Mouse (Mus musculus) kidney, postnatal 10 days (tissue): Measurements from ENCODE around the gene Spats2.
"Not testable (repeated sequence)": the region's sequence is repeated elsewhere in the genome, so short reads cannot be mapped to it uniquely, and the experiment has no call there.

ENCODE experiments used
- DNase-seq: peaks from one replicate; pipeline ENCODE4 v3.0.0; 2021; ENCODE audit warnings: mixed read lengths

Gene Spats2

DNA sequence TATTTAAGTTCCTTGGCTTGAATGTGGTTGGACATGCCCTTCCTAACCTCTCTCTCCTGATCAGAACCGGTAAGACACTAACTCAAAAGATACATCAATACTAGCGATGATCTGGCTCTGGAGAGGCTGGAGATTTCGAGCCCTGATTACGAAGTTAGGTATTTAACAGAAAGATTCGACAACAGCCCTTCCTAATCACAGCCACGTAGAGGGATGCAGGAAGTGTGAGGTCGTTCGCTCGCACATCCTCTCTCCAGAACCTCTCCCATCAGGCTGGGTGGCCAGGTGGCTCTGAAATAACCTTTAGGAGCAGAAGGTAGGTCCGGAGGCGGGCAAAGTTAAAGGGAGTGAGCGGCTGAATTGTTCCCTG is at the start of gene Spats2:
Gene Spats2, plus strand, starts transcription at position 206 of the 370 bp plus-strand sequence.
- DNase-seq: no peak

DNA sequence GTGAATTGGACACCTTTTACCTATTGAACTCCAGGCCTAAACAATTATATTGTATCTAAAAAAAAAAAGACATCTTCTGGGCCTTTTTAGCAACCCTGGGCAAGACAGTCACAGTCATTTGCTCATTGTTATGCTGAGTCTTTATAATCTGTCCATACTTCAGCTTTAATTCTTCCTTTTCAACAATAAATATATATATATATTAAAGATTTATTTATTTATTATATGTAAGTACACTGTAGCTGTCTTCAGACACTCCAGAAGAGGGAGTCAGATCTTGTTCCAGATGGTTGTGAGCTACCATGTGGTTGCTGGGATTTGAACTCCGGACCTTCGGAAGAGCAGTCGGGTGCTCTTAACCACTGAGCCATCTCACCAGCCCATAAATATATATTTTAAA is 49.7 kb upstream of the Spats2 start:
- not testable (repeated sequence) for DNase-seq

DNA sequence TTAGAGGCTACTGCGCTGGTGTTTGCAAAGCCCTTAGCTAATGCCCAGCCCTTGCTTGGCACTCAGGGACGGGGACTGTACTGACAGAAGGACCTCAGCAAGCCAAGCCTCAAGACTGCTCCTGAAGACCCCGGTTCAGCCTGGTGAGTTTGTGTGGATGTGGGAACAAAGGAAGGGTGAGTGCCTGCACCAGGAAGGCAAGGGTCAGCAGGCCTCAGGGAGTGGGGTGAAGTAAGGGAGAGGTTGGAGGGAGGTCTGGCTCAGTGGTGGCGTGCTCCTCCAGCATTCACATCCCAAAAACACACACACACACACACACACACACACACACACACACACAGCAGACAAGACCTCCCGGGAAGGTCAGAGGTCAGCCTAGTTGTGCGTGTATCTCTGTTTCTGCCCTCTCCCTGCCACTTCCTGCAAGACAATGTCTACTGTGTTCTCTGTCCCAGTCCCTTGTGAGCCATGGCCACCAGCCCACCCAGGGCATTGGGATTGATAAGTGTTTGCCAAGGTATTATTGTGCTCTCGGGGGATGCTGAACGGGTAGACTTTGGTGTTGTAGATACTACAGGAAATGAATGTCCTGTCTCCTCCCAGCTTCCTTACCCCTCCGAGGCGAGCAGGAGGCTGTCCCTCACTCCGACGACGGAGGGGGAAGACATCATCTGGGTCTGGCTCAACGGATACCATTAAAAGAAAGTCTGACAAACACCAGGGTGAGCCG is 47.4 kb upstream of the Spats2 start:
- peak; percentile 4 for DNase-seq

DNA sequence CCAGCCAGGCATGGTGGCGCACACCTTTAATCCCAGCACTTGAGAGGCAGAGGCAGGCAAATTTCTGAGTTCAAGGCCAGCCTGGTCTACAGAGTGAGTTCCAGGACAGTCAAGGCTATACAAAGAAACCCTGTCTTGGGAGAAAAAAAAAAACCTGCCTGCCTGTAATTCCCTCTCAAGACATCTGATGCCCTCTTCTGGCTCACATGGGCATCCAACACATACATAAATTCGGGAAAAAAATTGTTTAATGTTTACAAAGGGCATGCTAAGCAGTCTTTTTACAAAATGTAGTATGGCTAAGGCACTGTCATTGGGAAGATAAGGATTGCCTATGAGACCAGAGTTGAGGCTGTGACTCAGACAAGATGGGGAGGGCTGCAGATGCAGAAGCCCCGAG is 45.9 kb upstream of the Spats2 start:
- DNase-seq: no peak

DNA sequence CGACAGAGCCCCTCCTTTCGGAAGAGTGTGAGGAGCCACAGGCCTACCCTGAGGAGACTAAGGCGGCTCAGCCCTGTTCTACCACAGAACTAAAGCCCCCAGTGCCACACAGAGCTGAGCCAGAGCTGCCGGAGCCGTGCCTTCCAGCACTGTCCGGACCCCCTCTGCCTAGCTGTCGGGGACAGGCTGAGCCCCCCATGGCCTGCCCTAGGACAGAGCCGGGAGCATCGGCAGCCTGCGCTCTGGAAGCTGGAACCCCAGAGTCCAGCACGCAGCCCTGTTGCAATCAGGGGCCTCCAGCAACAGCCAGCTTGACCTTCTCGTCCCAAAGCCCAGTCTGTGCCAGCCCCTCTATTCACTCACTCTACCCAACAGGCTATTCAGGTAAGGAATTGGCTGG is 43.4 kb upstream of the Spats2 start:
- no peak for DNase-seq

DNA sequence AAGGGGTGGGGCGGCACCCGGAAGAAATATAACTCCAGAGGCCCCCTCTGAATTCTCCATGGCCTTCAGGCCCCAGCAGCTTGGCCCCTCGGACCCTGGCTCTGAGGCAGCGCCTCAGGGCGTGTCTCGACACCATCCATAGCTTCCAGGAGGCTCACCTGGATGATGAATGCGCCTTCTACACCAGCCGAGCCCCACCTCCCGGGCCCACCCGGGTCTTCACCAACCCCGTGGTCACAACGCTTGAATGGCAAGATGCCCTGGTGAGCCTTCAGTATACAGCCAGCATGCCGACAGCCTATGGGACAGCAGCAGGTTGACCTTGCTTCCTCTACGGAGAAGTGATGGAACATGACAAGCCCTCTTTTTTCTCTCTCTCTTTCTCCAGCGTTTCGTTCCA is 42.9 kb upstream of the Spats2 start:
- no peak for DNase-seq

DNA sequence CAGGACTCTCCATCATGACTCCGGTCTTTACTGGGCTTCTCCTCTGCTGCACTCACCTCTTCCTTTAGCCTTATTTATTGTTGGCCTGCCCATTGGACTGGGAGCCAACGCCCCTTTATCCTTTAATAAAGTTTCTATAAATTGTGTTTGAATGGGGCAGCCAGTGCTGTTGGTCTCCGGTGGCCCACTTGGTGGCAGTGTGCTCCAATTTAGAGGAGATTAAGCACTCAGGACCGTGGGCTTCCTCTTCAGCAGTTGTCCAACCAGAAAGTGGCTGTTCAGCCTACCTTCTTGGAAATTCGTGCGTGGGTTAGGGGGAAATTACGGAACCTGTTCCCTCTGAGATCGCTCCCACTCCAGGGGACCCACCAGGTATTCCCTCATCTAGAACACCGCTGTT is 42.5 kb upstream of the Spats2 start:
- peak; percentile 82 for DNase-seq

DNA sequence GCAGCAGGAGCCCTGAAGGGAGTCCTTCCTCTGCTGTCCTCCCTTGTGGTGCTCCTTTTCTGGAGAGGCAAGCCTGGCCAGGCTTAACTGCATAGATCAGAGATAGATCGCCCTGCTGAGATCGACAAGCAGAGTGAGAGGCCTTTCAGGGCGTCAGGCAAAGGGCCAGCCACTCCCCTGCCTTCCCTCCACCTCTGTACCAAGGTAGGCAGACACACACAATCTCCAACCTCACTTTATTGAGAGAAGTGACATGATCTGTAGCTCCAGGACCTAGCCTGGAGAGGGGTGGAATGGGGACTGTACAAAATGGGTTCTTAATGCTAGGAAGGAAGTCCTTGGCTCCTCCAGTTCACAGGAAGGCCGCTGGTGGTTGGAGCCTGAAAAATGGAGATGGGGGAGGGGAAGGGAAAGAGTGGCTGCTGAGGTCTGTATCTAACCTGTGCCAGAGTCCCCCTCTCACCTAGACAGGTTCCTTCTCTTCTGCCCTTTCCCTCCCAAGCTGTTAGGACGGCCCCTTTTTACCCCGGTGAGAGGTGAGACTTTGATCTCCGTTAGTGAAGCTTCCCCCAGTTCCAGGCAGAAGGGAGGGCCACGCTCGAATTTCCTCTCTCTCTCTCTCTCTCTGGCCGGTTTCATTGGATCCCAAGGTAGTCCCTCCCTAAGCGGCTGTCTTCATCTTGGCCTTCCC is 41.7 kb upstream of the Spats2 start:
- peak; percentile 56 for DNase-seq

DNA sequence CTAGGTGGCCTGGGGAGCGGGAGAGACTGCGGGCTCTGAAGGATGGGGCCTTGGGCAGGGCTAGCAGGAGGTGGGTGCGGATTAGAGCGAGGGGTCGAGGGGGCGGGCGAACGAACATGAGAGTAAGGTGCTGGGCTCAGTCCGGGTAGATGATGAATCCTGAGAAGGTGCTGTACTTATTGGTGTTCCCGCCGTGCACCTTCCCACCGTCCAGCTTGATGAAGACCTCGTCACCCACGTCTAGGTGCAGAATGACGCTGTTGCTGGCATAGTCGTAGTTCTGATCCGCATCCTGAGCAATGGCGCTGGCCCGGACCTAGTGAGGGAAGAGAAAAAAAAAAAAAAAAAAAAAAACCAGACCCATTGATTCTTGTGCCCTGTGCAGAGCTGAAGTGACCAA is 41.1 kb upstream of the Spats2 start:
- no peak for DNase-seq

DNA sequence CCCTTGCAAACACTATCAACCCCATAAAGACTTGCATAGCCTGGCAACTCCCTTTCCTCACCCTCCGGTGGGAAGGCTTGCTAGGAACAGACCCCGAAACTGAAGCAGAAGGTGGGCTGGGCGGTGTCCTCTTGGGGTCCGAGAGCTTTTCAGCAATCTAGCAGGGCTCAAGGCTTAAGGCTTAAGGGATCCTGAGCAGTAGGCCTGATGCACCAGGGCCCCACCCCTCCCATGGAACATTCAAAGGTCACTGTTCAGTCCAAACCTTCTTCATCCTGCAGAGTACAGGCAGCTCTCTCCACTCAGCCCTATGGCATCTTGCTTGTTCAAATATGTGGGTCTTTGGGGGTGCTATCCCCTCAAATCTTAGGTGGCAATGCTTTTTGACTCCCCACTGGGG is 39.7 kb upstream of the Spats2 start:
- DNase-seq: no peak

DNA sequence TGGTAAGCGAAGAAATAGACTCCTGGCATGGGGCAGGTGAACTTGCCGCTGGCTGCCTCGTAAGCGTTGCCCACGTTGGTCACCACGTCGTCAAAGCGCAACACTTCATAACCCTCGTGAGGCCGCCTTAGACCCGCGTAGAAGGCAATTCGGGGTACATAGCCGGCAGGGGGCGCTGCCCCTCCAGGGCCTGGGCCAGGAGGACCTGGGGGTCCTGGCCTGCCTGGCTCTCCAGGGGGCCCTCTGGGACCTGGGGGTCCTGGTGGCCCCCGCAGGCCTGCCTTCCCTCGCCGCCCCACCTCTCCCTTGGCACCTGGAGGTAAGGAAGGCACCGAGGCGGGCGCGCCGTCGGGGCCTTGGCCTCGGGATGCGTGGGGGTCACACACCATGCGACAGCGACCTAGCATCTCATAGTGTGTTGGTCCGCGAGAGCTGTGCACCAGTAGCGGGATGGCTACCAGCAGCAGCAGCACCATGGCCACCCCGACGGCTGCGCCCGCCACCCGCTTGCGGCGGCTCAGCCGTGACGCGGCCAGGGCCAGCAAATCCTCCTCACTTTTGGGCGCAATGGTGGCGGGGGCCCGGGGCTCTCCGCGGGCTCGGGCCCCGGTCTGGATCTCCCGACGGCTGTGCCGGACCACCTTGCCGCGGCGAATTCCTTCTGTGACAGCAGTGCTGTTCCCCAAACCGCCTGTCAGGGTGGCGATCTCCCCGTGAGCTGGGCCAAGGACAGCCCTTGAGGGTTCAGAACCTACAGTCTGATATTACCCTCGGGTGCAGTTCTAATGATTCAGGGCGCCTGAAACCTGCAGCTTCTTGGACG is 38.3 kb upstream of the Spats2 start, which contains the start of gene C1ql4:
Gene C1ql4, minus strand, starts transcription at position 565 of the 823 bp plus-strand sequence.
- DNase-seq: peak; percentile 67

DNA sequence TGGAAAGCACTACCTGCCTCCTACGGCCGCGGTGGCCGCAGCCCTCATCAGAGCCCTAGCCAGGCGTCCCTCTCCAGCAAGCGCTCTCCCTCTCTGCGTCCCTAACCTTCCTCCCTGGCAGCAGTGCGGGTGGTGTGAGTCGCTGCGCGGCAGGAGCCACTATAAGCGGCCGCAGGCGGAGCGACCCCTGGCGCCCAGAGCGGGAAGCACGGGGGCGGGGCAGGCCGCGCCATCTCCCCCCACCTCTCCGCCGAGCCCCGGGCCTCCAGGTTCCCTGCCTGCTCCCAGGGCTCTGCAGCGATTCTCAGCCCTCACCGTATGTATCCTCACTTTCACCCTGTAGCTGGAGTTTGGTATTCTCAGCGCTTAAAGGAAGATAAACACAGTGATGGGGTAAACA is 37.4 kb upstream of the Spats2 start:
- DNase-seq: peak; percentile 91

DNA sequence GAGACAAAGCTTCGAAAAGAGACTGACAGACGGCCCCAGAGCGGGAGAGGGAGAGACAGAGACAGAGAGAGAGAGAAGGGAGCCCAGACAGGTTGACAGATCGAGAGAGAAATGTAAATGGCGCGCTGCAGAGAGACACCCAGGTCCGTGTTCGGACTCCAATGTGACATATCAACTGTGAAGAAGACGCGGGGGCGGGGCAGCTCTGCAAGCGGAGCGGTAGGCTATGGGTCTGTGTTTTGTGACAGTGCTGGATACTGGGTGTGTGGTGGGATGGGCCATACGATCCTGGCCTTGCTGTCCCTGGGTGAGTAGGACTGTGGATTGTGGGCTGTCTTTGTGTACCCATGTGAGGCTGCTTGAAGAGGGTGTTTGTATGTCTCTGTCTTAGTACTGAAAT is 36.6 kb upstream of the Spats2 start:
- peak; percentile 39 for DNase-seq

DNA sequence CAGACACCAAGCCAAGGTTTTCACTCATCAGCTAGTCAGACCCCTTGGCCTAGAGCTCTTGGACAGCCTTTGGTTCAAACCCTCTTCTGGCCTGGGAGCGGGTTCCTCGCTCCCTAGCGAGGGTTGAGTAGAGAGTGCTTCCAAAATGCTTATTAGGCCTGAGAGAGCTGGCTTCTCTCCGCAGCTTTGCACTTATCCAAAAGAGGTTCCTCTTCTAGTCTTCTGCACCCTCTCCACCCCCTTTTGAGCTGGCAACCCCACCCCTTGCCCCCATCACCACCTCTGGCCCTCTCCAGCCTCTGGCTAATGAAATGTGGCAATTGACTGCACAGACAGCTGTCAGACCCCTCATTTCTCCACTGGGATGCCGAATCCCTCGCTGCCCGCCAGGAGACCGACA is 32.8 kb upstream of the Spats2 start, which contains the start of gene Dnajc22:
Gene Dnajc22, plus strand, starts transcription at position 301 of the 400 bp plus-strand sequence.
- no peak for DNase-seq

DNA sequence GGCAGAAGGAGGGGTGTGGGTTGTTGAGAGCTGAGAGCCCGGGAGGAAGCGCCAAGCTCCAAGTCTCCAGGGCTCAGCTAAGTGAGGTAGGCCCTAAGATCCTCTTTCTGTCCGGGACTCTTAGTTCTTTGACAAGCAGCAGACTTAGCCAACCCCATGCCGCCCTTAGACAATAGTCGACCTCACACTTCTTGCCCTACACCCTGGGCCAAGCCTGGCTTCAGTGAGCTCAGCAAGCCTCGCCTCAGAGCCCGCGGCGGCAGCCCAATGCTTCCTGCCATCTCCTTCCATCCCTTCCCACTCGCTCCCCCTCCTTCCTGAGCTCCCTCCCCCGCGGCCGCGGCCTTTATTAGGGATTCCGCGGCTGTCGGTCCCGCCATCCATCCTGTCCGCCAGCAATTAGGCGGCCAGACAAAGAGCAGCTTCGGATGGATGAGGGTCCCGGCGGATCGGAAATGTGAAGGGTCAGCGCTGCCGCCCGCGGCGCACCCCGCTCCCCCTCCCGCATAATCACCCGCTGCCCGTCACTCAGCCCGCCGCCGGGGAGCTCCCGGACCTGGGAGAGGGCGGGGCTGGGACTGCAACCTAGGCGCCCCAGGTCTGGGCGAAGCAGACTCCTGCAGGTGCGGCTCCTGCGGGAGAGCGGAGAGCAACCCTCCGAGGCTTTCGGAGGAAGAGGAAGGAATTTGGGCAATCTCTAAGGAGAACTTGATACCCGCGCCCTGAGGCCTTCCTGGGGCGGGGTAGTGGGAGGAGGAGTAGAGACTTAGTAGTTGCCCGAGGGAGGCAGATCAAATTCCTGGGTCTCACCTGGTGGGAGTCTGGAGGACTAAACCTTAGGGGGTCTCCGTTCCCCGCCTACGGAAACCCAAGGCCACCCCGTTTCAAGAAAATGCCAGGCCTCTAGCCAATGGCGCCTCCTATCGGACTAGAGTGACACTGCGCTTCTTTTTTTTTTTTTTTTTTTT is 32.1 kb upstream of the Spats2 start:
- peak; percentile 73 for DNase-seq

DNA sequence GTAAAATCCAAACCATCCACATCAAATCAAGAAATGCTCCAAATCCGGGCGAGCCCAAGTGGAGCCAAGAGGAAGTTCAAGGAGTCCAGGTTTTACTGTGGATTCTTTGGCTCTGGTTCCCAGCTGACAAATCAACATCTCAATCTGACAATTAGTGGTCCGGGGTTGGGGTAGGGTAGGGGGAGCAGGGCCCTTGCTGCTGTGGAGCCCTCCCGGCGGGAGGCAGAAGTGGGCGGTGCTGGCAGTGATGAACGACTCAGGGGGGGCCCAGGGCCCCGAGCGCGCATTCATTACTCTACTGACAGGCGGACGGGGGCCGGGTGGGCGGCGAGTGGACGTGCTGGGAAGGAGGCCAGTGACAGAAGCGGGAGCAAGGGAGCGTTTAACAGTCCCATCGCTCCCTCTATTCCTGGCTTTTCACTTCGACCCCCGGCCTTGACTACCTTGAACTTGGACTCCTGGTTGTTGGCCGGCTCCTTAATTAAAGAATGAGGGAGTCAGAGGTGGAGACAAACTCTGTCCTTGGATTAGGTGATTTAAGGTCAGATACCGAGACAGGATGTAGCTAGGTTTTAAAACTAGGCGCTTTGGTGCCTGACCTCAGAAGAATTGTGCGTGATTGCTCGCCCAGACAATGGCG is 31.0 kb upstream of the Spats2 start:
- DNase-seq: peak; percentile 72

DNA sequence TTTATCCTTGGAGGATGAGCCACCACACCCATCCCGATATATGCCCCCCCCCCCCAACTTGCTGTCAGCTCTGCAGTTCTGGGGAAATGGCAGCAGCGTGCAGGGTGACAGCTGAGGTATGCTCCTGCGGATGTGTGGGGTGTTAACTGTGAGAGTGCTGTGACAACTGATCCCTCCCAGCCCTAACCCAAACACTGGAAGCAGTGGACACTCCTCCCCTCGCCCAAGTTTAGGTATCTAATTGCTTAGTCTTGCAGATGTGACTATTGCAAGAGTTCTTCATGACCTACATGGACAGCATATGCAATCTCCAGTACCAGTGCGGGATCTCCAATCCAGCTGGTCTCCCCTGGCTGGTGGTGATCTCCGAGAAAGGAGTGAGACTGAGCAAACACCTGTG is 30.4 kb upstream of the Spats2 start:
- DNase-seq: no peak

DNA sequence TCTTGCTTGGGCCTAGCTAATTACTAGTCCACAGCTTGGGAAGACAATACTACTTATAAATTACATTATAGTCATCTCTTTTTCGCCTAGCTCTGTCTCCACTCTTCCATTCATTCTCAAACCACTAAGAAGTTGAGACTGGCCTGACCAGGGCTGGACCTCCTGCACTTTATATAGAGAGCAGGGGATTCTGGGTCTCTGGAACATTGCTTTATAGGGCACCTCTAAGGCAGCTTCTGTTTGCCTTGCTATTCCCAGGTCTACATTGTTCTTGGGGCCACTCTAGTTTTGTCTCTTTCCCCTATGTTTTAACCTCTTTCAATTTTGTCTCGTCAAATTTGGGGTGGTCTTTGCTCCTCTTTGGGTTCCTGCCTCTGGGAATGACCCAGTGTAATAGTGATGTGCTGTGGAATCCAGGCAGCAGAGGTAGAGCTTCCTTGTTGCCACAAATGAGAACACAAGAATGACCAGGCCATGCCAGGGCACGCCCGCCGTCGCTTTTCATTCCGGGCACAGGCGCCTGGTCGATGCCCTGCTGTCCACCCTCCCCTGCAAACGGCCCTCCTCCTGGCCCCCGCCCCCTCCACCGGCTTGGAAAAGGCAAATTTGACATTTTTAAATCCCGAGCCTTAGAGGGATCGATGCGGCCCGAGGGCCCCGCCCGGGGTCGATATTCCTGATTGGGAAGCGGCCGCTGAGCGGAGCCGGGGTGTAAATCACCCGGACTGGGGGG is 29.5 kb upstream of the Spats2 start:
- no peak for DNase-seq

DNA sequence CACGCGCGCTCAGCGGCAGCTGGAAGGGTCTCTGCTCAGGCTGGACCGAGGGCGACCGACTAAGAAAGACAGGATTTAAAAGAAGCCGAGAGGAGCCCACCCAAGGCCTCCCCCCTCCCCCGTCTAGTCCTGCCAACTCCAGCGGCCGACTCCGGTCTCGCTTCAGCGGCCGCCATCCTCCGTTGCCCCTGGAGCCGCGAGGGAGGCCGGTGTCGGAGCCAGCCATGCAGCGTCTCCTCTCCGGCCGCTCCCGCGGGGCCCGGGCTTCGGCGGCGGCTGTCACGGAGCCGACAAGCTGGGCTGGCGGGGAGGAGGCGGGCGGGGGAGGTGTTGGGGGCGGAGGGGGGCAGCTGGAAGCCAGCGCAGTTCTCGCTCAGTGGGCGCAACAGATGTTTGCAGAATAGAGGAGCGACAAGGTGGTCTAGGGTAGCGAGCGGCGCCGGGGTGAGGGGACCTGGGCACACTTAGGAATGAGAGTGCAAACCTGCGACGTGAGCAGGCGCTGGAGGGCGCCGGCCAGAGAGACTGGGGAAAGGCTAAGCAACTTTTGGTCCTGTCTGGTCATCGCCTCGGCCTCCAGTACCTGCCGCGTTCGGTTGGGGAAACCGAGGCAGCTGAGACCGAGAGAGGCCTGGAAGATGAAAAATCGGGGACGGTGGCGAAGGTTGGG is 28.8 kb upstream of the Spats2 start:
- peak; percentile 78 for DNase-seq

DNA sequence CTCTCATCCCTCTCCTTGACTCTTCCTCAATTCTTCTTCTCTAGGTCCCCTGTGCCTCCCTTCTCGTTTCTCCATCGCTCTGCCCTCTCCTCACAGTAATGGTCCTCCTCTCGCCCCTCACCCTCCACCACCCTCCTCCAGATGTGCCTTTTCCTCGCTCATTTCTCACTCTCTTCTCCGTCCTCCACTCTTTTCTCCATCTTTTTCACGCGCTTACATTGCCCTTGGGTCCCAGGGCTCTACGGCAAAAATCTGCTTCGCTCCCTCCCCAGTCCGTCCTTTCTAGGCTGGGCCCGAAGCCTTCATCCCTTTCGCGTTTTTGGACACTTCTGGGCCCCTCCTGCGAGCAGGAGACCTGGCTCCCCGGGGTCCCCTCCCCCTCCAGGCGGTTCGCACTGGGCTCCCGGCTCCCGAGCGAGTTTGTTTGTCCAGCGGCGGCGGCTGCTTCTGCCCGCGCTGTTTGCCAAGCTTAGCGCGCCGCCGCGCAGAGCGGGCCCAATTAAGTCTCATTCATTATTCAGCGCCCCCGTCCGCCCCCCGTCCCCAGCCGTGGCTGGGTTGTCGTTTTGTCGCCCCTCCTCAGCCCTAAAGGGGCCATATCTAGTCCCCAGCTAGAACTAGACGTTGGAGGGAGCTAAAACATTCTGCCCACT is 27.8 kb upstream of the Spats2 start:
- peak; percentile 66 for DNase-seq
